Mouse (Mus musculus) kidney, postnatal 36 days (tissue): ENCODE data around the gene Rpn2.

Experiments used
- DNase-seq, 2 experiments: peaks; one replicate each; pipeline ENCODE4 v3.0.0; 2021 to 2022; ENCODE audit warnings: mixed read lengths in 2 of 2

Gene Rpn2

GRCm38 (mm10) chr2:157278717-157279415 lies at the start of gene Rpn2:
Gene Rpn2 (plus strand): TSS chr2:157279017.
- peak; percentile 97 to 99 for DNase-seq

GRCm38 (mm10) chr2:157235946-157236345 lies 42.9 kb upstream of the Rpn2 start:
- no peak for DNase-seq

- DNase-seq: no peak
These were observed 33.8 kb upstream of the Rpn2 start for GRCm38 (mm10) chr2:157245001-157245400.

GRCm38 (mm10) chr2:157245603-157246002 lies 33.2 kb upstream of the Rpn2 start:
- DNase-seq: no peak

- no peak for DNase-seq
These were observed 30.7 kb upstream of the Rpn2 start for GRCm38 (mm10) chr2:157248111-157248510.

GRCm38 (mm10) chr2:157259720-157260119 lies 19.1 kb upstream of the Rpn2 start:
- DNase-seq: peak; percentile 39 to 81

GRCm38 (mm10) chr2:157261930-157262329 lies 16.9 kb upstream of the Rpn2 start:
- no peak for DNase-seq

- DNase-seq: no peak
These were observed 16.3 kb upstream of the Rpn2 start for GRCm38 (mm10) chr2:157262506-157262905.

- DNase-seq: no peak
These were observed 15.7 kb upstream of the Rpn2 start for GRCm38 (mm10) chr2:157263101-157263500.

- no peak for DNase-seq
These were observed 15.0 kb upstream of the Rpn2 start for GRCm38 (mm10) chr2:157263832-157264231.

- DNase-seq: peak in 1 of 2 experiments; percentile 71
These were observed 591 bp downstream of the Rpn2 start, which contains the start of gene Mroh8 for GRCm38 (mm10) chr2:157279416-157279800. Gene Mroh8 (minus strand): TSS chr2:157279549.

GRCm38 (mm10) chr2:157283321-157283720 lies 4.5 kb downstream of the Rpn2 start:
- no peak for DNase-seq

GRCm38 (mm10) chr2:157287542-157287941 lies 8.7 kb downstream of the Rpn2 start:
- DNase-seq: peak; percentile 38 to 69

- DNase-seq: no peak
These were observed 10.2 kb downstream of the Rpn2 start for GRCm38 (mm10) chr2:157288996-157289395.

- peak; percentile 61 to 90 for DNase-seq
These were observed 13.3 kb downstream of the Rpn2 start for GRCm38 (mm10) chr2:157292093-157292492.

- no peak for DNase-seq
These were observed 17.4 kb downstream of the Rpn2 start for GRCm38 (mm10) chr2:157296105-157296689.

- DNase-seq: no peak
These were observed 21.2 kb downstream of the Rpn2 start for GRCm38 (mm10) chr2:157300051-157300450.

GRCm38 (mm10) chr2:157303096-157303495 lies 24.3 kb downstream of the Rpn2 start:
- DNase-seq: no peak

GRCm38 (mm10) chr2:157306091-157307032 lies 27.5 kb downstream of the Rpn2 start:
- no peak for DNase-seq

GRCm38 (mm10) chr2:157307715-157308265 lies 29.0 kb downstream of the Rpn2 start:
- DNase-seq: no peak

GRCm38 (mm10) chr2:157308273-157308917 lies 29.6 kb downstream of the Rpn2 start:
- no peak for DNase-seq

- DNase-seq: no peak
These were observed 30.8 kb downstream of the Rpn2 start for GRCm38 (mm10) chr2:157309611-157310010.
